Mouse (Mus musculus) megakaryocyte, embryonic 14.5 days (primary cell): Measurements from ENCODE around the gene Ociad2.

Experiments
- FLI1 ChIP-seq: IDR thresholded peaks from 2 replicates; pipeline ENCODE4 v1.6.1; 2012; ENCODE audit warnings: low read length, inconsistent platforms, mixed read lengths
- GATA1 ChIP-seq: IDR thresholded peaks from 3 replicates; pipeline ENCODE4 v1.6.1; 2012; ENCODE audit warnings: mixed read lengths, low read length, inconsistent platforms, borderline replicate concordance

DNA sequence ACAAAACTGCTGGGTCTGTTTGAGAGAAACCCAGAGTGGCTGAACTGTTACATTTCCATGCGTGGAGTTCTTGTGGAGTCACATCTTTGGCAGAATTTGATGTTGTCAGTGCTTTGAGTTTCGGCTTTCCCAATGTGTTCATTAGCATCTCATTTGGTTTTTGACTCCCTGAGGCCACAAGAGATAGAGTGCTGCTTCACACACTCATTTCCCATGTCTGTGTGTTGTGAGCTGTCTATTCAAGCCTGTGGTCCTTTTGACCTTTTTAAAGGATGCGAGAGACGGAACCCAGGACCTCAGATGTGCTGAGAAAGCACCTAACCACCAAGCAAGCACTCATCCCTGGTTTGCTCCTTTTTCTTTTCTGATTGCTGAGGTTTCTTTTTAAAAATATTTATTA lies 4.4 kb upstream of the Ociad2 start:
- no peak for TF ChIP-seq GATA1
- TF ChIP-seq FLI1 = no peak
